Mouse (Mus musculus) R1 (cell line): ENCODE data around the gene Ano9.

Source experiments
- DNase-seq: peaks from one replicate; pipeline ENCODE4 v3.0.0-alpha.2; 2018; ENCODE audit warnings: low read depth, low spot score

Gene Ano9

GRCm38 (mm10) chr7:141064175-141064574, 53.4 kb downstream of the Ano9 start:
- peak; percentile 78 for DNase-seq

GRCm38 (mm10) chr7:141063353-141063752, 54.3 kb downstream of the Ano9 start:
- DNase-seq = no peak

GRCm38 (mm10) chr7:141062525-141062924, 55.1 kb downstream of the Ano9 start:
- DNase-seq = no peak

DNA sequence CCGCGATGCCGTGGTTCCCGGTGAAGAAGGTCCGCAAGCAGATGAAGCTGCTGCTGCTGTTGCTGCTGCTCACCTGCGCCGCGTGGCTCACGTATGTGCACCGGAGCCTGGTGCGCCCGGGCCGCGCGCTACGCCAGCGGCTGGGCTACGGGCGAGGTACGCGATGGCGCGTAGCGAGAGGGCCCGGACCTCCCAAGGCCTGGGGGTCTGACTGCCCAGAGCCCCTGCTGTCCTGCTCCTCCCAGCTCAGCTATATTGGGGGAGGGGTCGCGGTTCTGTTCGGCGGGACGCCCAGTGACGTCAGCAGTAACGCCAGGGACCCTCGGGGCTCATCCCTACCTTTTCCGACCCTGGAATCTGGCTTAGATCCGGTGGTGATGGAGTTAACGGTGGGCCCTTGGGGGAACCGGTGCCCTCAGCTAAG, 56.3 kb downstream of the Ano9 start:
- peak; percentile 36 for DNase-seq

DNA sequence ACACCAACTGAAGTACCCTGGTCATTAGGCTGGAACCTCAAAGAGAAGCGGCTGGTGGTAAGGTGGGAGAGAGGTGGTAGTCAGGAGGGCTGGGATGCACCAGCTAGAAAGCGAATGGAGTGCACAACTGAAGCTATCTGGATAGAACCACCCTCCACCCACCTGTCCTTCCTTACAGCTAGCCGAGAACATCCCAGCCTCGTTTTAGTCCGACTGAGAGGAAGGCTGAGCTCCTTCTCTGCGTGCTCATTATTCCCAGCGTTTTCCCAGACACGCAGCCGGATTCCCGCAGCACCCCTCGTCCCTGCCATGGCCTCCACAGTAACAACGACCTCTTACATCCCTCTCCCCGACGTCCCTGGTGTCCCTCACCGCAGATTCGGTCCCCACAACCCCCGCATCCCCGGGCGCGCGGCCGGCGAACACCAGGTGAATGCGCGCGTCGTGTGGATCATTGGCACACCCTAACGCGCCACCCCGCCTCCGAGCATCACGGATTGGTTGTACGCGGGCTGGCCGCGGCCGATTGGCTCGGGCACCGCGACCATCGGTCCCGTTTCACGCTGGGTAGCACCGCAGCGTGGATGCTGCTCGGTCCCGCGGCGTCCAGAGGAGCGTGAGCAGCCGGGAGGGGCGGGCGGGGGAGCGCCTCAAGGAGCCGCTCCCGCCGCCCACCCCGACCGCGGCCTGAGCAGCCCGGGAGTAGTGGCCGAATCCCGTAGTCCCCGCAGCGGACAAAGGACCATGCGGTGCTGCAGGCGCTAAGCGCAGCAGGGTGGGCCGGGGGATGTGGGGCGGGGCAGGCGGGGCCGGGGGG, 57.0 kb downstream of the Ano9 start, which contains the start of gene B4galnt4:
TSS of gene B4galnt4 (plus strand) at position 679 of the 817 bp plus-strand sequence.
- DNase-seq = peak; percentile 88

GRCm38 (mm10) chr7:141059929-141060328, 57.7 kb downstream of the Ano9 start:
- DNase-seq = no peak

GRCm38 (mm10) chr7:141058601-141059341, 58.8 kb downstream of the Ano9 start:
- no peak for DNase-seq

GRCm38 (mm10) chr7:141057541-141057940, 60.1 kb downstream of the Ano9 start:
- DNase-seq = no peak

DNA sequence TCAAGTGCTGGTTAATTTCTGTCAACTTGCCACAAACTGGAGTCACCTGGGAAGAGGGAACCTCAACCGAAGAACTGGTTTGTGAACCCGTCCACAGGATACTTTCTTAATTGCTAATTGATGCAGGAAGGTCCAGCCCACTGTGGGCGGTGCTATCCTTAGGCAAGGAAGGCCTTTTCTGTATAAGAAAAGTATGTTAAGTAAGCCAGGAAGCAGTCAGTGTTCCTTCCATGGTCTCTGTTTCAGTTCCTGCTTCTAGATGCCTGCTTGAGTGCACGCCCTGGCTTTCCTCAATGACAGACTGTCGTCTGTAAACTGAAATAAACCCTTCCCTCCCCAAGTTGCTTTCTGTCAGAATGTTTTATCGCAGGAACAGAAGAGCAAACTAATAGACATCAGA, 60.6 kb downstream of the Ano9 start:
- DNase-seq = peak; percentile 83

- peak; percentile 64 for DNase-seq
Measured at GRCm38 (mm10) chr7:141055785-141056184, 61.8 kb downstream of the Ano9 start.

DNA sequence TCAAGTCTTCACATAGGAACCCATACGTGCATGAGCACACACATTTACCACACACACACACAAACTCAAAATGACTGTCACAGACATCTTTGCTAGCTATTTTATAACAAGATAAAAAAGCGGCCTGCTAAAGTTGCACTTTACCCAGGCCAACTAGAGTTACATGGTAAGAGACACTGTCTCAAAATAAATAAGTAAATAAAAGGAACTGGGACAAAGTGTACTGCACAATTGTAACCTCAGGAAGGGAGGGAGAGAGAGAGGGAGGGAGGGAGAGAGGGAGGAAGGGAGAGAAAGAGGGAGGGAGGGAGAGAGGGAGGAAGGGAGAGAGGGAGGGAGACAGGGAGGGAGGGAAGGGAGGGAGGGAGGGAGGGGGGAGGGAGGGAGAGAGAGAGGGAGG, 65.2 kb downstream of the Ano9 start:
- no peak for DNase-seq

GRCm38 (mm10) chr7:141052016-141052415, 65.6 kb downstream of the Ano9 start:
- DNase-seq = no peak
